Mouse (Mus musculus) monocyte, adult 59 days (primary cell): ENCODE measurements around the gene Hcfc2. TPM values are rescaled to one million over a fixed set of nuclear protein-coding genes. Genes with fewer than 3 reads are reported as not detected.

Experiments used
- total RNA-seq, 2 experiments: library from RNA; stranded (reverse); gene quantifications; one replicate each; pipeline ENCODE4 v1.2.4; 2023

Hcfc2 gene
- 10 to 100 TPM; 13.7 to 17.5 TPM for total RNA-seq

GRCm38 (mm10) chr10:82695956-82696355, at the start of gene Hcfc2:
TSS of gene Hcfc2 (plus strand) at chr10:82696160.

DNA sequence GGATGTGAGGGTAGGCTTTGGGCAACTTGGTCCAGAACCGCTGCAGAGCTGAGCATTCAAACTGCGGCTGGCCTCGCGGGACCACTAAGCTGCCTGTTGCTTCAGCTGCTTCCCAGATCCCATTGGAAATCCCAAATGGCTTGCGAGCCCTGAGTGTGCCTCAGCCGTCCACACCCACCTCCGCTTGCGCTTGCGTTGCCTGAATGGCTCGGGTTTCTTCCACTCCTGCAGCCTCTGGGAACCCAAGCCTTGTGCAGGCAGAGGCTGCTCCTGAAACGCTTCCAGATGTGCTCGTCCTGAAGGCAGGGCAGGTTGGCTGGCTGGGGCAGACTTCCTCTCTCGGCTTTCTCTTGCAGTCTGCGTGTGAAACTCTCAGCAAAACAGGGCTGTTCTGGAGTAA, 5.5 kb upstream of the Hcfc2 start, which contains the start of gene Glt8d2:
Gene Glt8d2, minus strand, starts transcription at position 157 of the 400 bp plus-strand sequence.

GRCm38 (mm10) chr10:82763840-82764631, 68.1 kb downstream of the Hcfc2 start, which contains the start of gene Nfyb:
TSS of gene Nfyb (minus strand) at chr10:82764144.

Other genes with a start within 250 kb of the Hcfc2 start
- gene Gm1553, start 203.5 kb upstream of the Hcfc2 start, total RNA-seq: not detected
- gene 1190007I07Rik, start 72.9 kb upstream of the Hcfc2 start, total RNA-seq: 1 to 10 TPM; 5.7 to 7.3 TPM
- 10 to 100 TPM; 35.7 to 47.1 TPM for gene Tdg, start 66.3 kb upstream of the Hcfc2 start, total RNA-seq
- 1 to 10 TPM in 1 of 2 experiments, not detected in 1; 1.5 TPM for gene Glt8d2, start 5.5 kb upstream of the Hcfc2 start, total RNA-seq
- gene Nfyb, start 68.0 kb downstream of the Hcfc2 start, total RNA-seq: 10 to 100 TPM; 17.9 to 20.6 TPM
- gene Txnrd1, start 137.8 kb downstream of the Hcfc2 start, total RNA-seq: 10 to 100 TPM; 76.3 to 88.8 TPM
- 10 to 100 TPM; 24.4 to 31.0 TPM for gene Eid3, start 170.5 kb downstream of the Hcfc2 start, total RNA-seq